Mouse (Mus musculus) B cell, adult 67 days (primary cell): ENCODE results near the gene Robo4. TPM values are rescaled to one million over a fixed set of nuclear protein-coding genes. Genes with fewer than 3 reads are reported as not detected.

Source experiments
- total RNA-seq, 2 experiments: library from RNA; stranded (reverse); gene quantifications; 4 replicates each; pipeline ENCODE4 v1.2.4; 2023

Gene Robo4
- not detected for total RNA-seq

GRCm38 (mm10) chr9:37401802-37402201 is at the start of gene Robo4:
Gene Robo4, plus strand, starts transcription at chr9:37401897.

GRCm38 (mm10) chr9:37367301-37368080 is 34.2 kb upstream of the Robo4 start, which contains the start of gene Hepacam:
Gene Hepacam, plus strand, starts transcription at chr9:37367351.

GRCm38 (mm10) chr9:37432720-37433421 is 31.2 kb downstream of the Robo4 start, which contains the start of gene Robo3:
Gene Robo3, minus strand, starts transcription at chr9:37433246.

Other genes starting within 250 kb of the Robo4 start
- gene Tmem218, start 193.7 kb upstream of the Robo4 start, total RNA-seq, result 1 to 10 TPM; 1.4 to 1.7 TPM
- 10 to 100 TPM; 30.8 to 36.8 TPM for gene Slc37a2, start 146.2 kb upstream of the Robo4 start, total RNA-seq
- gene Ccdc15, start 53.5 kb upstream of the Robo4 start, total RNA-seq, result 10 to 100 TPM; 15.4 to 16.8 TPM
- gene Hepacam, start 34.5 kb upstream of the Robo4 start, total RNA-seq, result not detected
- gene Robo3, start 31.3 kb downstream of the Robo4 start, total RNA-seq, result not detected
- 10 to 100 TPM; 31.0 to 41.6 TPM for gene Msantd2, start 87.4 kb downstream of the Robo4 start, total RNA-seq
- not detected for gene Esam, start 126.2 kb downstream of the Robo4 start, total RNA-seq
- gene Vsig2, start 137.4 kb downstream of the Robo4 start, total RNA-seq, result not detected
- 1 to 10 TPM; 2.4 to 3.6 TPM for gene Nrgn, start 151.0 kb downstream of the Robo4 start, total RNA-seq
- 10 to 100 TPM; 10.4 to 12.5 TPM for gene Siae, start 153.8 kb downstream of the Robo4 start, total RNA-seq
- gene Spa17, start 211.8 kb downstream of the Robo4 start, total RNA-seq, result 1 to 10 TPM; 1.7 to 2.1 TPM